Mouse (Mus musculus) lung, adult 2 months (tissue): ENCODE results near the gene Cacna1g. TPM values are rescaled to one million over a fixed set of nuclear protein-coding genes. Genes with fewer than 3 reads are reported as not detected.
"Not testable (repeated sequence)": the region's sequence is repeated elsewhere in the genome, so short reads cannot be mapped to it uniquely, and the experiment has no call there.

Experiments used
- DNase-seq: peaks from one replicate; pipeline ENCODE4 v3.0.0; 2022
- H3K4me1 ChIP-seq: fragments of 200-500 bp; 2 replicates; pipeline ENCODE4 v1.6.1; 2011; ENCODE audit warnings: low read length; ENCODE audit not compliant: control insufficient read depth, insufficient read depth
- H3K4me3 ChIP-seq: fragments of 200-500 bp; replicated peaks from 2 replicates; pipeline ENCODE3; 2011; ENCODE audit warnings: low read depth, mild to moderate bottlenecking, control low read depth, low read length; ENCODE audit errors: extremely low read depth
- CTCF ChIP-seq: fragments of 200-500 bp; IDR thresholded peaks from 2 replicates; pipeline ENCODE4 v1.5.1; 2011; ENCODE audit warnings: mild to moderate bottlenecking, low read length, control low read depth; ENCODE audit not compliant: insufficient read depth
- POLR2A ChIP-seq: fragments of 200-500 bp; IDR thresholded peaks from 2 replicates; pipeline ENCODE4 v1.6.1; 2011; ENCODE audit warnings: low read depth, mild to moderate bottlenecking, control low read depth, low read length, borderline replicate concordance; ENCODE audit errors: extremely low read depth
- WGBS: fragments of 180-500 bp; shearing (Covaris S2); methylation state at CpG from one replicate; pipeline ENCODE4 v1.1.7; 2018; 5-methylcytosine and 5-hydroxymethylcytosine counted together
- polyA plus RNA-seq: library from polyadenylated mRNA; depleted of rRNA; stranded (reverse); fragments of >200 nt; gene quantifications from 2 replicates; pipeline ENCODE4 v1.2.3, GENCODE M21; 2012

Gene Cacna1g
- polyA plus RNA-seq, 1 experiment = 4.3 TPM

DNA sequence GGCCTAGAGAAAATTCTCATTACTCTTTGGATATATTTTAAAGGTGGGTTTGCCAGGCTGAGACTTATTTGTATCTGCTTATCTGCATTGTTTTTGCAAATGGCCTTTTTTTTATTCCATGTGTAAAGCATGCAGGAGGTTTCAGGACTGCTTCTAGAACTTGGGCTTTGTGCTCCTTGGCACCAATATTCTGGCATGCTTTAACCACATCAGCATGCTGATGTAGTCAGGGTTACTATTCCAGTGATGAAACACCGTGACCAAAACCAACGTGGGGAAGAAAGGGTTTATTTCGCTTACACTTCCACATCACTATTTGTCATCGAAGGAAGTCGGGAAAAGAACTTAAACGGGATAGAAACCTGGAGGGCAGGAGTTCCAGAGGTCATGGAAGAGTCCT lies 73.0 kb downstream of the Cacna1g start:
- Histone ChIP-seq H3K4me3 (no peak overlapping the region), H3K4me1 (no peaks in the 10 kb centered on the region)
- TF ChIP-seq CTCF = no peak
- no peak for TF ChIP-seq POLR2A
- no peak for DNase-seq
- WGBS = 59% methylated on average over 6 of the region's 6 CpGs

DNA sequence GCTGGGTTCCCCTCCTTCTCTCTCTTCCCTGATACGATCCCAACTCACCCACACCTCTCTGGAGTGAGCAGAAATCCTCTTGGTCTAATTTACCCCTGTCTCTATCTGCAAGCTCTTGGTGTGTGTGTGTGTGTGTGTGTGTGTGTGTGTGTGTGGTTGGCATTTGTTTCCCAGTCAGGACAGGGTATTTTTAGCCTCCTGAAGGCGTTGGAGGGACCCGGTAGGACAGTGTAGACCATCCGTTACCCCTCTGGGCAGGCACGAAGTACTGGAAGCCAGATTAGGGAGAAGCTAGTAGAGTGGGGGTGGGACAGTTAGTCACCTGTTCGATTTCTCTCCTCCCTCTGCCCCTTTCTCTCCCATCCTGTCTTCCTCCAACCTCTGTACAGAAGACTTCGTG lies 79.9 kb downstream of the Cacna1g start:
- WGBS = 72% methylated on average over 7 of the region's 7 CpGs
- no peak for DNase-seq
- Histone ChIP-seq H3K4me3 (no peak overlapping the region), H3K4me1 (no peaks in the 10 kb centered on the region)
- TF ChIP-seq POLR2A = no peak
- no peak for TF ChIP-seq CTCF

DNA sequence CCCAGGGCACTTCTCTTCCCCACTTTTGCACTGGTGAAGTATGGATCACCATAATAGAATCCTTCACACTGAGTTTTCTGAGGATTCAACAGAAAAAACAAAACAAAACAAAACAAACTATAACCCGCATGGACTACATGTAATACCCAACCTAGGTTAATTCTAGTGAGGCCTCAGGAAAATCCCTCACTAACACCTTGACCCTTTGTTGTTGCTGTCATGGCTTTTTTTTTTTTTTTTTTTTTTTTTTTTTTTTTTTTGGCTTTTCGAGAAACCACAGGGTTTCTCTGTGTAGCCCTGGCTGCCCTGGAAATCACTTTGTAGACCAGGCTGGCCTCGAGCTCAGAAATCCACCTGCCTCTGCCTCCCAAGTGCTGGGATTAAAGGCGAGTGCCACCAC lies 80.5 kb downstream of the Cacna1g start:
- WGBS = 90% methylated on average over 4 of the region's 4 CpGs
- not testable (repeated sequence) for H3K4me3 ChIP-seq, H3K4me1 ChIP-seq, DNase-seq

DNA sequence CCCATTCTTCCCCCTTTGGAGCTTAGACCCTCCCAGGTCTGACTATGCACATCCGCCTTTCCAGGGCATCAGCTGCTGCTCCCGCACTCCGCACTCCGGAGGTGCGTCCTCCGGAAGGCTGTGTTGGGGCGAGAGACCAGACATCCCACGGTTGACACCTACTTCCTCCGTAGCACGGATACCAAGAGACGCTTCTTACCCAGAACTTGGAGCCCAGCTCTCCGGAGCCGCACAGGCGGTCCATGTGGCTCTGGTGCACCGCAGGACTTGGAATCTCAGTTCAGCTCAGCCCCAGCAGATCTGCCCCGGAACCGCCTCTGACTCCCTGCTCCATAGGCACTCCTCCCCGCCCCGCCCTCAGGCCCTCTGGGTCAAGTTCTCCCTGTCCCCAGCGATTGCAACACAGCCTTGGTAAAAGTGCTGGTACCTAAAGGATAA lies 81.3 kb downstream of the Cacna1g start, which contains the start of gene Abcc3:
TSS of gene Abcc3 (minus strand) at position 326 of the 438 bp plus-strand sequence.
- TF ChIP-seq POLR2A (0 out of 2 replicates have a peak, but pooled peaks have one; percentile 23), CTCF (no peak)
- Histone ChIP-seq H3K4me1 (no peaks in the 10 kb centered on the region; the same call in 1 of the 2 replicates), H3K4me3 (peak within 1 kb of the TSS; percentile 11)
- DNase-seq = peak; percentile 73
- 4% methylated on average over 20 of the region's 20 CpGs for WGBS

DNA sequence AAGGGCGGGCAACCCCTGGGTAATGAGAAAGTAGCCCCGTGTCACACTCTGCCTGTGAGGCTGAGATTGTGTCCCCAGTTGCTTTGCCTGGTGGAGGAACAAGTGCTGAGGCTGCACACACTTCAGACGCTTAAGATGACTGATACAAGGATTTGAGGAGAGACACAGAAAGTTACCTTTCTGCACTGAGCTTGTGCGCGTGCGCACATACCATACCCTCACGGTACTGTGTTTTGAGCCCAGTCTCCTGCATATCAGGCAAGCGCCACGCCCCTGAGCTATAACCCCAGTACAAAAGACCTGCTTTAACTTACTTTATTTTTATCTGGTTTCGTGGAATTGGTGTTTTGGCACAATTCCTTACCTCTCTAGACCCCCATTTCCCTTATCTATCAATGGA lies 82.3 kb downstream of the Cacna1g start:
- WGBS = 65% methylated on average over 10 of the region's 10 CpGs
- DNase-seq = peak; percentile 31

DNA sequence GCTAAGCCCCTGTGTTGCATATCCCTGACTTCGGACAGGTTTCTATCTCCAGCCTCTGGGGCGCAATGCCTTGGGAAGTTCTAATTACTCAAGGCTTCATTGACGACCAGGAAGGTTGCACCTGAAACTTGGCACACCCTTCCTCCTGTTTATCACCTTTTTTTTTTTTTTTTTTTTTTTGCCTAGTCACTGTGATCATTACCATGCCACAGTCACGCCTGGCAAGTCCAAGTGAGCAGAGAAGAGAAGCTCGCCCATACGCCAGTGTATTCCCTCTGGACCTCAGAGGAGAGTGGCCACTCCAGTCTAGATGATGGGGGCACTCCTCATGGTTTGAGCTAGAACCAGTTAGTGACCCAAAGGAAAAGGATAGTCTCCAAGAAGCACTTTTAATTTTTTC lies 83.2 kb downstream of the Cacna1g start:
- Histone ChIP-seq H3K4me3 (no peak overlapping the region), H3K4me1 (peaks cover 10% of the 10 kb centered on the region)
- DNase-seq = no peak
- no peak for TF ChIP-seq CTCF
- TF ChIP-seq POLR2A = no peak
- WGBS = 72% methylated on average over 6 of the region's 6 CpGs

More for the DNA sequence above, 82.3 kb downstream of the Cacna1g start:
- TF ChIP-seq CTCF (no peak), POLR2A (no peak)
- Histone ChIP-seq H3K4me1 (peaks cover 3% of the 10 kb centered on the region), H3K4me3 (no peak overlapping the region)

DNA sequence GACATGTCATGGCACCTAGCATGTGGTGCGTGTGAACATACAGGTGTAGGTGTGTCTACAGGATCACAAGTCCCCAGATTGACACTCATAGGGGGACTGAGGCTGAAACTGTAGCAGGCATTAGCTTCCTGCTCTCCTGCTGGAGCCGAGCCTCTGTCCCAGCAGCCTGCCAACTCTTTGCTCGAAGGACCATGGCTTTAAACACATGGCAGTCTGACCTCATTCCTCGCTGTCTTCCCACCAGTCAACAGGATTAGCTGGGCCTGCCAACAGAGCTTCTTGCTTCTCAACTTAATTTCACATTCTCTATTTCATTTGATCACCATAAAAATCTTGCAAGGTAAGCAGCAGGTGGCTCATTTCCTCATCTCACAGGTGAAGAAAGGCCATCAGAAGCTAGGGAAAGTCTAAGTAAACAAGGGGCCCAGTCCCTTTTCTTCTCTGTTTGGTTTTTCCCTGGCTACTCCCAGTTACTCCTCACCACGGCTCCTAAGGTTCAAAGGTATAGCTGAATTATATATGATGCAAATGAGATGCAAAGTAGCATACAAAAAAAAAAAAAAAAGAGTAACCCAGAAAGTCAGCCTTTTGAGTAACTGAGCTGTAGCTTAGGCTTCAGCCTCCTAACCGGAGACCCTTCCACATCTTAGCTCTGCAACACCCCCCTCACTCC lies 84.1 kb downstream of the Cacna1g start:
- no peak for DNase-seq
- 63% methylated on average over 6 of the region's 6 CpGs for WGBS
- Histone ChIP-seq H3K4me1 (peaks cover 19% of the 10 kb centered on the region), H3K4me3 (no peak overlapping the region)
- TF ChIP-seq CTCF (no peak), POLR2A (no peak)

DNA sequence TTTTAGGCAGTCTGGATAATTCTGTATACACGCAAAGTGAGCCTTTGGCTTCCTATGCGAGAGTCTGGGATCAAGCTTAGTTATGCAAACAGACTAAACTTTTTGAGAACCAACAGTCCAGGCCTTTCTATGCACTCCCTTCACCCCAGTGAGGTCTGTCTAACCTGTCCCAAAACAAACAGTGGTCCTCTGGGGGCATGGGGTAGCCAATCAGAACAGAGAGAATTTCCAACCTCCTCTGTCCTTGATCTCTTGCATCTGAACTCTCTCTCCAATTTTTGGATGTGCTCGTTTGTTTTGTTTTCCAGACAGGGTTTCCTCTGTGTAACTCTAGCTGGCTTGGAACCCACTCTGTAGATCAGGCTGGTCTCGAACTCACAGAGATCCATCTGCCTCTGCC lies 85.0 kb downstream of the Cacna1g start:
- Histone ChIP-seq H3K4me1 (peaks cover 19% of the 10 kb centered on the region), H3K4me3 (no peak overlapping the region)
- DNase-seq = no peak
- 73% methylated on average over 4 of the region's 4 CpGs for WGBS
- TF ChIP-seq POLR2A (no peak), CTCF (no peak)

DNA sequence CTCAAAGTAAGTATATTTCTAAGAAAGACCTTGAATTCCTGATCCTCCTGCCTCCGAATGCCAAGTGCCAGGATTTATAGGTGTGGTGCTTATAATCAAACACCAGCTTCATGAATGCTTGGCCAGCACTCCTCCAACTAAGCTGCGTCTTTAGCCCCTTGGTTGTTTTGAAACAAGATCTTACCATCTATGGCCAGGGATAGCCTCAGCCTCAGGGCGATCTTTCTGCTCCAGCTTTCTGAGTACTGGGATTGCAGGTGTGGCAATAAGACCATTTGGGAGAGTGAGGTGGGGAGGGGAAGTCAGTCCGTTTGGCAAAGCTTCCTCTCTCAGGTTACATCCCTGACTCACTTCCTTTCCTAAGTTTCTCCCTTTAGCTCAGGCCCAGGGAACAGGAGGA lies 86.2 kb downstream of the Cacna1g start:
- DNase-seq = no peak
- 59% methylated on average over 4 of the region's 4 CpGs for WGBS
- peaks cover 19% of the 10 kb centered on the region for H3K4me1 ChIP-seq
- no peak overlapping the region for H3K4me3 ChIP-seq
- TF ChIP-seq POLR2A = no peak

DNA sequence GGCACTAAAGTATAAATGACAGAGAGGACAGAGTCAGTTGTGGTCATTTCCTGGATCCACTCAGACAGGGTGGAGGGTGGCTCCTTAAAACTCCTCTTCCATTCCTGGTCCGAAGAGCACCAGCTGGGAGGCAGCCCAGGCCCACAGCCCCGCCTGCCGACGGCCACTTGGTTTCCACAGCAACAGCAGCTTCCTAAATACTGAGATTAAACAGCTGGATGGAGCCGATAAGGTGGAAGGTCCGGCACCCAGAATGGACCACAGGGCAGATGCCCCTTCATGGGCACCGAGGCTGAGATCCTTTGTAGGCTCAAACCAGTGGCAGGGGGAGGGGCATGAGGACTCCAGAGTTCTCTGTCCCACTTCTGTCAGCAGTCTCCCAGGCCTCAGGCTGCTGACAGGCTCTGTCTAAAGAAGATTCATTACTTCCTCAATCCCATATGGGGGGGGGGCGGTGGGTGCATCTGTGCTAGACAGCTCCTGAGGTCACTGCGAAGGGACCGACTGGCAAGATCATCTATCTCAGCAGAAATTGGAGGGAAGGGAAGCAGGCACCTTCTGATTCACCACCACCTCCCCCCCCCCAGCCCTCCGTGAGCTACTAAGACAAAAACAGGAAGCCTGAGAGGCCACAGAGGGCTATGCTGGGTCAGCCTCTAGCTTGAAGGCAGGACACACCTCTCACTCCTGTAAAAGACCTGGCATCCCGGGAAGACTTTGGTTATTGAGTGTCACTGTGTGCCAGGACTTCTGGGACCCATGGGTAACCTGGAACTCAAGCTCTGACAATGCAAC lies 87.8 kb downstream of the Cacna1g start:
- Histone ChIP-seq H3K4me3 (no peak overlapping the region), H3K4me1 (peaks cover 19% of the 10 kb centered on the region)
- WGBS = 8% methylated on average over 12 of the region's 12 CpGs
- DNase-seq = peak; percentile 59
- TF ChIP-seq CTCF = no peak
- no peak for TF ChIP-seq POLR2A
